Mouse (Mus musculus) urinary bladder, postnatal 10 days (tissue): ENCODE data around the gene Trim56.

Experiments used
- DNase-seq: peaks from one replicate; pipeline ENCODE4 v3.0.0; 2022; ENCODE audit warnings: low spot score

Trim56 gene

DNA sequence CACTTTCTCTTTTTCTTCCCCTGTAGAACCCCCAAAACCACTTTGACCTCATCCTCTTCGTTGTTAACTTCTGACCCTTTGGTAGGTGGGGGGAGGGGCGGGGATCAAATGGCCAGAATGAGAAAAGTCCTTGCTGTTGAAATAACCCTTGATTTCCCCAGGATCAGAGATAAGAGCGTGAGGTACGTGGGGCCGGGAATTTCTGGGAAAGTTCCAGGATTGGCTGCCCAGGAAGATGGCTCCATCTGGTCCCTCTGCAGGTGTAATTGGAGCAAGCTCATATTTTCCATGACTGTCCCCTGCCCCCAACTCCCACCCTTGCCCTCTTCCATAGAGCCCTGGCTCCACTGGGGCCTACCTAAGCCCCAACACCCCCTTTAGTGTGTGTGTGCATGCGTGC, 40.3 kb downstream of the Trim56 start:
- no peak for DNase-seq

- DNase-seq = no peak
Observed at GRCm38 (mm10) chr5:137074191-137074651, 41.8 kb downstream of the Trim56 start.

DNA sequence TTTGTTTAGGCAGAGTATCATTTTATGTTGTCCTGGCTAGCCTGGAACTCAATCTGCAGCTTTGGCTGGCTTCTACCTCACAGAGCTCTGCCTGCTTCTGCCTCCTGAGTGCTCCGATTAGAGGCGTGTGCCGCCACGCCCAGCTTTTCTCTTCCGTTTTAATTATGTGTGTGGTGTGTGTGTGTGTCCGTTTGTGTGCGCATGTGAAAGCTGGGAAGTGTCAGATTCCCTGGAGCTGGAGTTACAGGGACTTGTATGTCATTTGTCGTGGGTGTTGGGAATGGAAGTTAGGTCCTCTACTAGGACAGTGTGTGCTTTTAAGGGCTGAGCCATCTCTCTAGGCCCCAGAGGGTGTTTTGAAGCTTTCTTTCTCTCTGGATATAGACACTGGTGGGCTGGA, 42.9 kb downstream of the Trim56 start:
- no peak for DNase-seq

GRCm38 (mm10) chr5:137072079-137072960, 43.7 kb downstream of the Trim56 start, which contains the start of gene Serpine1:
Serpine1 (minus strand) TSS chr5:137072268.
- no peak for DNase-seq

DNA sequence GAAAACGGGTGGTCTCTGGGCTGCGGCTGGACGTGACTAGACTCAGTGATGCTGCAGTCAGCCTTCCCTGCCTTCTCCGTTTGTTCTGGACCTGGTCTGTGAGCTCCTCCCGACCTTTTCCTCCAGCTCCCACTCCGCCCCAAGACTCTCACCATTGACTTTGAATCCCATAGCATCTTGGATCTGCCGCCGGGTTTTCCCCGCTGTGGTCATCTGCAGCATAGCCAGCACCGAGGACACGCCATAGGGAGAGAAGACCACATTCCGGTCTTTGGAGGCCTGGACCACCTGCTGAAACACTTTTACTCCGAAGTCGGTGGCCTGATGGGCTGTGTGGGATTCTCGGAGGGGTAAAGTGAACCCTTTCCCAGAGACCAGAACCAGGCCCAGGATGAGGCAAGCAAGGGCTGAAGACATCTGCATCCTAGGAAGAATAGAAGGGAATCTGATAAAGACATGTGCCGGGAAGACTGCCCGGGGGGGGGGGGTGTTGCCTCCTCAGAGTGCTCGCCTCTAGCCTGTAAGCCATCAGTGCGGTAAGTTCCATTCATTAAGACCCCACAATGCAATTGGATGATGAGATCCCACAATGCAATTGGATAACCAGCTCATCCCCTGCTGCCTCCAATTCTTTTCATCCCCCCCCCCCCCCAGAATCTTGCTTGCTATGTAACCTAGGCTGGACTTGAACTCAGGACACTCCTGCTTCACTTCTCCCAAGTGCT, 45.0 kb downstream of the Trim56 start:
- no peak for DNase-seq

- DNase-seq = no peak
Observed at GRCm38 (mm10) chr5:137068711-137069110, 47.3 kb downstream of the Trim56 start.

- no peak for DNase-seq
Observed at GRCm38 (mm10) chr5:137065923-137066322, 50.1 kb downstream of the Trim56 start.

DNA sequence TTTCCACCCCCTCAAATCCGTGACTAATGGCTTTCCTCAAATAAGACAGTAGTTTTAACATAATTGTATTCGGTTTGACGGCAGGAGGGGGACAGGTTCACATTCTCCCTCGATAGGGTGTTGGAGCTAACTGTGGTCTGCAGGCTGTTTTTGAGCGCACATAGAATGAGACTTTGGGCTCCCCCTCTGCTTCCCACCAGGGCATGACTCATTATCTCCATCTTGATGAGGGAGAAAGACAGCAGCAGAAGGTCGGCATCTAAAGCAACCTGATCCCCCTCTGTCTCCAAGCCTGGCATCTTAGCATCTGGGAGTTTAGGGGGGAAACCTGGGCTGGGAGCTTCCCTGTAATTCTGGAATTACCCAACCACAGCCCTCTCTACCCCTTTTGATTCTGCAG, 50.6 kb downstream of the Trim56 start:
- DNase-seq = no peak

- DNase-seq = no peak
Observed at GRCm38 (mm10) chr5:137062601-137063000, 53.4 kb downstream of the Trim56 start.

GRCm38 (mm10) chr5:137061809-137062481, 54.1 kb downstream of the Trim56 start:
- DNase-seq = no peak
